Mouse (Mus musculus): ENCODE measurements around the gene Ciao2b.

GRCm38 (mm10) chr8:104630981-104631663, 10.6 kb downstream of the Ciao2b start, which contains the start of gene Rrad:
- TF ChIP-seq CTCF (IDR thresholded peaks at IDR 0.05; ENCODE audit: low read depth) (no peak), EP300 (IDR thresholded peaks at IDR 0.05; ENCODE audit: low read depth) (no peak)

Data from liver, postnatal 0 days (tissue).